Mouse (Mus musculus) liver, postnatal 0 days (tissue): ENCODE measurements at regions not wholly inside any gene's neighbourhood (a gene's known extent, or its start where the extent isn't known, plus 50 kb on each side); places are given as distances from the start of the nearest gene placed in this dataset.
A peak's percentile ranks its signal among the peaks of the same experiment; 100 is the strongest.

ENCODE experiments used
- ATAC-seq: fragments of 200-750 bp; cut with Nextera tagmentation; 2 replicates; pipeline ENCODE4 v1.8.0; 2017; ENCODE audit warnings: mild to moderate bottlenecking, moderate library complexity
- DNase-seq: peaks from one replicate; pipeline ENCODE4 v3.0.0-alpha.2; 2016
- H3K27ac ChIP-seq: fragments of 300-500 bp; sonication (generic); 2 replicates; pipeline ENCODE4 v1.5.1; 2014; ENCODE audit warnings: antibody characterized with exemption, moderate library complexity, mild to moderate bottlenecking, low read depth
- H3K27me3 ChIP-seq: fragments of 300-500 bp; sonication (generic); 2 replicates; pipeline ENCODE4 v1.6.1; 2014; ENCODE audit warnings: low read length, control low read depth, mixed read lengths; ENCODE audit not compliant: insufficient read depth
- H3K36me3 ChIP-seq: fragments of 300-500 bp; sonication (generic); replicated peaks from 2 replicates; pipeline ENCODE4 v1.6.1; 2014; ENCODE audit warnings: mild to moderate bottlenecking, control low read depth, low read length, moderate library complexity, mixed read lengths; ENCODE audit not compliant: insufficient read depth
- H3K4me1 ChIP-seq: fragments of 300-500 bp; sonication (generic); 2 replicates; pipeline ENCODE4 v1.6.1; 2014; ENCODE audit warnings: antibody characterized with exemption, mild to moderate bottlenecking, control low read depth; ENCODE audit not compliant: insufficient read depth
- H3K4me2 ChIP-seq: fragments of 300-500 bp; sonication (generic); 2 replicates; pipeline ENCODE4 v1.6.1; 2014; ENCODE audit warnings: low read depth, mild to moderate bottlenecking, low read length, moderate library complexity, mixed read lengths
- H3K4me3 ChIP-seq: fragments of 300-500 bp; sonication (generic); 2 replicates; pipeline ENCODE4 v1.5.1; 2014; ENCODE audit warnings: low read depth, low read length
- H3K9ac ChIP-seq: fragments of 300-500 bp; sonication (generic); replicated peaks from 2 replicates; pipeline ENCODE4 v1.6.1; 2014; ENCODE audit warnings: mild to moderate bottlenecking, moderate library complexity
- H3K9me3 ChIP-seq: fragments of 300-500 bp; sonication (generic); 2 replicates; pipeline ENCODE4 v1.6.1; 2016; ENCODE audit warnings: mild to moderate bottlenecking, control low read depth, low read length, mixed read lengths
- CTCF ChIP-seq: sonication (generic); IDR thresholded peaks from 2 replicates; pipeline ENCODE4 v1.5.1; 2016; ENCODE audit warnings: antibody characterized with exemption, low read depth
- EP300 ChIP-seq: IDR thresholded peaks from 2 replicates; pipeline ENCODE4 v1.6.1; 2016; ENCODE audit warnings: antibody characterized with exemption, low read depth, mild to moderate bottlenecking
- WGBS: fragments of 180-500 bp; shearing (Covaris S2); extraction: QIAGEN DNeasy Blood & Tissue Kit; methylation state at CpG from one replicate; pipeline ENCODE4 v1.1.7; 2014; ENCODE audit not compliant: insufficient replicate concordance; 5-methylcytosine and 5-hydroxymethylcytosine counted together

- Histone ChIP-seq H3K27me3 (no peaks in the 10 kb centered on the region), H3K4me3 (no peak overlapping the region), H3K27ac (no peak overlapping the region), H3K4me1 (no peaks in the 10 kb centered on the region), H3K9ac (no peak overlapping the region), H3K36me3 (no peaks in the 10 kb centered on the region), H3K4me2 (no peak overlapping the region), H3K9me3 (no peaks in the 10 kb centered on the region)
- no peak for DNase-seq
- WGBS, result 69% methylated on average over 5 of the region's 5 CpGs
- no peak for ATAC-seq
- TF ChIP-seq CTCF (no peak), EP300 (no peak)
Measured at GRCm38 (mm10) chr17:72731175-72731574, 105.1 kb upstream of the Ypel5 start.

GRCm38 (mm10) chr17:72720753-72721152 lies 115.5 kb upstream of the Ypel5 start:
- no peak for TF ChIP-seq EP300
- TF ChIP-seq CTCF, result peak; percentile 16; the same call in 1 of the 2 replicates
- 50% methylated on average over 7 of the region's 7 CpGs for WGBS
- H3K4me1 ChIP-seq, result no peaks in the 10 kb centered on the region
- no peak for ATAC-seq
- no peak overlapping the region for H3K4me2 ChIP-seq
- no peak overlapping the region for H3K9ac ChIP-seq
- H3K36me3 ChIP-seq, result no peaks in the 10 kb centered on the region
- no peaks in the 10 kb centered on the region for H3K9me3 ChIP-seq
- DNase-seq, result no peak
- no peak overlapping the region for H3K4me3 ChIP-seq
- no peak overlapping the region for H3K27ac ChIP-seq
- no peaks in the 10 kb centered on the region for H3K27me3 ChIP-seq

- Histone ChIP-seq H3K27me3 (no peaks in the 10 kb centered on the region), H3K4me1 (no peaks in the 10 kb centered on the region), H3K27ac (no peak overlapping the region), H3K36me3 (no peaks in the 10 kb centered on the region), H3K9me3 (no peaks in the 10 kb centered on the region), H3K4me3 (no peak overlapping the region), H3K4me2 (no peak overlapping the region), H3K9ac (no peak overlapping the region)
- 51% methylated on average over 4 of the region's 4 CpGs for WGBS
- ATAC-seq, result no peak
- TF ChIP-seq CTCF (no peak), EP300 (no peak)
- DNase-seq, result no peak
Measured at GRCm38 (mm10) chr17:72719618-72720017, 115.2 kb upstream of the Alk start.

GRCm38 (mm10) chr17:72691630-72692029 lies 87.2 kb upstream of the Alk start:
- no peaks in the 10 kb centered on the region for H3K9me3 ChIP-seq
- no peak for TF ChIP-seq CTCF
- H3K4me1 ChIP-seq, result no peaks in the 10 kb centered on the region
- no peak overlapping the region for H3K9ac ChIP-seq
- DNase-seq, result no peak
- no peaks in the 10 kb centered on the region for H3K27me3 ChIP-seq
- no peaks in the 10 kb centered on the region for H3K36me3 ChIP-seq
- no peak overlapping the region for H3K27ac ChIP-seq
- no peak overlapping the region for H3K4me3 ChIP-seq
- 72% methylated on average over 7 of the region's 7 CpGs for WGBS
- no peak overlapping the region for H3K4me2 ChIP-seq
- no peak for ATAC-seq

- Histone ChIP-seq H3K27me3 (no peaks in the 10 kb centered on the region), H3K9ac (no peak overlapping the region), H3K9me3 (no peaks in the 10 kb centered on the region), H3K36me3 (no peaks in the 10 kb centered on the region), H3K27ac (no peak overlapping the region), H3K4me1 (no peaks in the 10 kb centered on the region), H3K4me3 (no peak overlapping the region), H3K4me2 (no peak overlapping the region)
- ATAC-seq (no peak), DNase-seq (no peak)
- TF ChIP-seq EP300, result no peak
- no peak for TF ChIP-seq CTCF
- WGBS, result 86% methylated on average over 10 of the region's 10 CpGs
Measured at GRCm38 (mm10) chr17:72689606-72690005, 85.2 kb upstream of the Alk start.

GRCm38 (mm10) chr17:72688800-72689199 lies 84.4 kb upstream of the Alk start:
- TF ChIP-seq CTCF (no peak), EP300 (no peak)
- H3K27me3 ChIP-seq, result no peaks in the 10 kb centered on the region
- no peak for DNase-seq
- H3K9me3 ChIP-seq, result no peaks in the 10 kb centered on the region
- H3K27ac ChIP-seq, result no peak overlapping the region
- no peaks in the 10 kb centered on the region for H3K4me1 ChIP-seq
- no peak overlapping the region for H3K4me3 ChIP-seq
- H3K36me3 ChIP-seq, result no peaks in the 10 kb centered on the region
- WGBS, result 56% methylated on average over 8 of the region's 8 CpGs
- no peak overlapping the region for H3K9ac ChIP-seq
- peak; percentile 73 for ATAC-seq
- H3K4me2 ChIP-seq, result no peak overlapping the region

- 60% methylated on average over 4 of the region's 4 CpGs for WGBS
- Histone ChIP-seq H3K9ac (no peak overlapping the region), H3K27ac (no peak overlapping the region), H3K4me2 (no peak overlapping the region), H3K4me3 (no peak overlapping the region), H3K36me3 (no peaks in the 10 kb centered on the region), H3K9me3 (no peaks in the 10 kb centered on the region), H3K27me3 (no peaks in the 10 kb centered on the region), H3K4me1 (no peaks in the 10 kb centered on the region)
- no peak for TF ChIP-seq CTCF
- TF ChIP-seq EP300, result no peak
- no peak for DNase-seq
- ATAC-seq, result no peak
Measured at GRCm38 (mm10) chr17:72674658-72675057, 70.2 kb upstream of the Alk start.
